In the genomic region with DNA sequence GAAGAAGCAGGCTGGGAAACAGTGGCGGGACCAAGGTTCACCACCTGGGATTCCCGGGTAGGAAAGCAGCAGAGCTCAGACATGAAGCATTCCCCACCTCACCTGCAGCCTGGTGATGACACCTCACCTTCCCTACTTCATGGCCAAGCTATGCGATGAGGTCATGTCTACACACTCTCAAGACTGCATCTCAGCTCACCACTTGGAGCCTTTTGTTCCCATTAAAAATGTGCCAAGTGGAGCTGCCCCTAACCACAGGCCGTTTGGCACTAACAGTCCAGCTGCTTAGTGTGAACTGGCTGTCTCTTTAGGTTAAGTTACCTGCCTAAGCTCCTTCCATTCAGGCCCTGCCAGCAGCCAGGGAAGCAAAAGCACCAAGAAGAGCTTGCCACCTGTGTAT, we compare ENCODE assay signal across 27 mouse cellular contexts. TPM values are rescaled to one million over a fixed set of nuclear protein-coding genes. Genes with fewer than 3 reads are reported as not detected.
DNase-seq lines count a peak whose midpoint lies in the region; ATAC-seq and TF ChIP-seq lines count a peak whose summit lies in the region.
"Had no signal": no experiment of that assay in that cellular context is flagged by ENCODE, and none has a peak within 500 bp of the region (broad histone marks: within the 10 kb centered on the region; RNA-seq: fewer than 3 reads in every experiment).

No protein-coding gene starts in this region.

- peak overlapping the region; percentile 48 for H3K27ac ChIP-seq in gastrocnemius, adult 2 months
- H3K27ac ChIP-seq in lung, postnatal 0 days (ENCODE audit: low read length), result no peak overlapping the region
- H3K27ac ChIP-seq: embryonic facial prominence, embryonic 10.5 days; embryonic facial prominence, embryonic 12.5 days; forebrain, embryonic 13.5 days; forebrain, embryonic 15.5 days had no signal

- H3K36me3 ChIP-seq in lung, postnatal 0 days (ENCODE audit: insufficient read depth, low read length), result peaks cover 5% of the 10 kb centered on the region; the same call in 1 of the 2 replicates
- H3K36me3 ChIP-seq: forebrain, embryonic 15.5 days had no signal

- ATAC-seq in lung, postnatal 0 days, result peak; percentile 34
- ATAC-seq: activated CD4-positive, CD25-positive, alpha-beta regulatory T cell, adult 4 months; CD4-positive, CD25-positive, alpha-beta regulatory T cell, adult 4 months; forebrain, embryonic 13.5 days; forebrain, embryonic 15.5 days; Patski had no signal

- intact Hi-C loops in gastrocnemius, adult 2 months (cut with DNase I), result no loop called here

- H3K4me3 ChIP-seq in gastrocnemius, adult 2 months, result no peak overlapping the region
- no peak overlapping the region for H3K4me3 ChIP-seq in lung, postnatal 0 days (ENCODE audit: low read depth, low read length)
- H3K4me3 ChIP-seq: embryonic facial prominence, embryonic 10.5 days; embryonic facial prominence, embryonic 12.5 days; forebrain, embryonic 13.5 days; forebrain, embryonic 15.5 days had no signal

- DNase-seq in gastrocnemius, adult 2 months, result no peak
- DNase-seq in gastrocnemius, adult 8-10 months (ENCODE audit: low spot score in 2 of 2), result no peak
- DNase-seq in lung, adult 18-20 months, result peak; percentile 37 to 47
- DNase-seq in lung, postnatal 4 days, result no peak
- DNase-seq in lung, postnatal 0 days (ENCODE audit: low spot score), result peak; percentile 69
- no peak for DNase-seq in lung, postnatal 25 days (ENCODE audit: low spot score)
- DNase-seq: adrenal gland, adult 8-10 months; adrenal gland, postnatal 14 days; adrenal gland, postnatal 36 days; B cell, adult 2 months; cerebellum, adult 11-12 months; cerebellum, adult 2 months; cerebellum, adult 9-10 months; cerebellum, postnatal 10 days; cerebellum, postnatal 25 days had no signal

- no peak for TF ChIP-seq CTCF in gastrocnemius, adult 2 months (IDR thresholded peaks at IDR 0.05)
- TF ChIP-seq CTCF in lung, postnatal 0 days (IDR thresholded peaks at IDR 0.05), result no peak

- H3K4me2 ChIP-seq in lung, postnatal 0 days (replicated peaks; ENCODE audit: low read depth, low read length), result no peak overlapping the region
- H3K4me2 ChIP-seq: embryonic facial prominence, embryonic 12.5 days; forebrain, embryonic 13.5 days; forebrain, embryonic 15.5 days had no signal

- WGBS in lung, postnatal 0 days, result 54% methylated on average over 4 of the region's 4 CpGs

- no peaks in the 10 kb centered on the region for H3K27me3 ChIP-seq in lung, postnatal 0 days (replicated peaks; ENCODE audit: insufficient read depth, low read length)
- H3K27me3 ChIP-seq: CH12.LX; embryonic facial prominence, embryonic 12.5 days; forebrain, embryonic 13.5 days; forebrain, embryonic 15.5 days; Patski had no signal

- TF ChIP-seq EP300 in lung, postnatal 0 days (IDR thresholded peaks at IDR 0.05), result peak; percentile 69

- H3K9ac ChIP-seq in lung, postnatal 0 days (replicated peaks; ENCODE audit: low read depth), result no peak overlapping the region
- H3K9ac ChIP-seq: embryonic facial prominence, embryonic 12.5 days; forebrain, embryonic 13.5 days; forebrain, embryonic 15.5 days had no signal

- peaks cover 15% of the 10 kb centered on the region; the same call in 1 of the 2 replicates for H3K4me1 ChIP-seq in lung, postnatal 0 days (ENCODE audit: insufficient read depth, low read depth, low read length)

- no peaks in the 10 kb centered on the region for H3K9me3 ChIP-seq in lung, postnatal 0 days (ENCODE audit: low read length)
- H3K9me3 ChIP-seq: embryonic facial prominence, embryonic 10.5 days; embryonic facial prominence, embryonic 12.5 days; forebrain, embryonic 13.5 days; forebrain, embryonic 15.5 days; G1E had no signal

RNA-seq across cellular contexts. Expression of a gene that starts 39.8 kb away (rescaled TPM):
- 10 to 100 TPM in 1 of 2 experiments, 1 to 10 TPM in 1; 8.4 to 17.8 TPM for total RNA-seq in gastrocnemius, adult 2 months (2021)
- total RNA-seq in gastrocnemius, adult 8-10 months (2022), result 10 to 100 TPM; 10.0 to 11.7 (median 10.7) TPM
- polyA plus RNA-seq in lung, postnatal 0 days (2015; fragmentation: Nextera tagmentation; extraction: Ambion mirVana), result 6.4 and 7.0 TPM in 2 replicates

RNA-seq across cellular contexts. Expression of a gene that starts 40.8 kb away (rescaled TPM):
- total RNA-seq in gastrocnemius, adult 2 months (2021), result not detected
- total RNA-seq in gastrocnemius, adult 8-10 months (2022), result 1 to 10 TPM in 1 of 4 experiments, under 1 TPM in 1, not detected in 2; 0.70 to 1.4 TPM
- polyA plus RNA-seq in lung, postnatal 0 days (2015; fragmentation: Nextera tagmentation; extraction: Ambion mirVana), result not detected in 2 replicates
- total RNA-seq: CH12.LX, G1E had no signal
- polyA plus RNA-seq: activated CD4-positive, CD25-positive, alpha-beta regulatory T cell, adult 4 months; CD4-positive, CD25-positive, alpha-beta regulatory T cell, adult 4 months; cerebellum, adult 2 months; cortical plate, adult 2 months; embryonic facial prominence, embryonic 10.5 days; embryonic facial prominence, embryonic 12.5 days; embryonic facial prominence, embryonic 14.5 days; forebrain, embryonic 11.5 days; forebrain, embryonic 13.5 days; forebrain, embryonic 15.5 days; G1E; Patski had no signal

RNA-seq across cellular contexts. Expression of a gene that starts 53.1 kb away (rescaled TPM):
- 10 to 100 TPM; 23.7 to 24.2 TPM for total RNA-seq in gastrocnemius, adult 2 months (2021)
- 10 to 100 TPM; 15.7 to 23.4 (median 16.7) TPM for total RNA-seq in gastrocnemius, adult 8-10 months (2022)
- 24.2 and 27.5 TPM in 2 replicates for polyA plus RNA-seq in lung, postnatal 0 days (2015; fragmentation: Nextera tagmentation; extraction: Ambion mirVana)

Comparison
In these comparisons a context has a peak if more than half of its experiments do, and no peak if none do; other contexts are left out.
1. DNase-seq: peak in lung, adult 18-20 months (2 of 2) and lung, postnatal 0 days (single experiment); none in gastrocnemius, adult 2 months (single experiment), gastrocnemius, adult 8-10 months (0 of 2), lung, postnatal 4 days (0 of 2) and lung, postnatal 25 days (single experiment).